Mouse (Mus musculus): ENCODE measurements around the gene Prpsap1. TPM values are rescaled to one million over a fixed set of nuclear protein-coding genes. Genes with fewer than 3 reads are reported as not detected.

Prpsap1 gene
- polyA plus RNA-seq, 1 experiment from 2014 or later, result 187 TPM

- Histone ChIP-seq H3K27ac (no peak overlapping the region), H3K4me1 (no peaks in the 10 kb centered on the region), H3K9me3 (no peaks in the 10 kb centered on the region), H3K36me3 (no peaks in the 10 kb centered on the region), H3K9ac (no peak overlapping the region), H3K4me3 (no peak overlapping the region), H3K27me3 (no peaks in the 10 kb centered on the region), H3K4me2 (no peak overlapping the region)
- ATAC-seq (ENCODE audit: borderline replicate concordance, extremely low read depth, low FRiP score, low TSS enrichment), result no peak
- WGBS, result 88% methylated on average over 7 of the region's 7 CpGs
Observed at GRCm38 (mm10) chr11:116512154-116512553, 18.2 kb upstream of the Prpsap1 start.

- H3K4me1 ChIP-seq, result no peaks in the 10 kb centered on the region
- H3K9ac ChIP-seq, result no peak overlapping the region
- 37% methylated on average over 7 of the region's 7 CpGs for WGBS
- H3K27ac ChIP-seq, result no peak overlapping the region
- ATAC-seq (ENCODE audit: borderline replicate concordance, extremely low read depth, low FRiP score, low TSS enrichment), result no peak
- no peak overlapping the region for H3K4me3 ChIP-seq
- H3K27me3 ChIP-seq, result no peaks in the 10 kb centered on the region
- H3K9me3 ChIP-seq, result no peaks in the 10 kb centered on the region
- no peaks in the 10 kb centered on the region for H3K36me3 ChIP-seq
- no peak overlapping the region for H3K4me2 ChIP-seq
Observed at GRCm38 (mm10) chr11:116511301-116511868, 17.4 kb upstream of the Prpsap1 start.

GRCm38 (mm10) chr11:116508689-116509088 is 14.7 kb upstream of the Prpsap1 start:
- Histone ChIP-seq H3K27me3 (no peaks in the 10 kb centered on the region), H3K9me3 (no peaks in the 10 kb centered on the region), H3K36me3 (no peaks in the 10 kb centered on the region), H3K4me1 (no peaks in the 10 kb centered on the region), H3K9ac (no peak overlapping the region), H3K4me2 (no peak overlapping the region), H3K4me3 (no peak overlapping the region), H3K27ac (no peak overlapping the region)
- no peak for ATAC-seq (ENCODE audit: borderline replicate concordance, extremely low read depth, low FRiP score, low TSS enrichment)
- 34% methylated on average over 2 of the region's 2 CpGs for WGBS

- Histone ChIP-seq H3K9ac (no peak overlapping the region), H3K4me3 (no peak overlapping the region), H3K27me3 (no peaks in the 10 kb centered on the region), H3K9me3 (no peaks in the 10 kb centered on the region), H3K4me1 (0 out of 2 replicates have a peak, but pooled peaks cover under 1% of the 10 kb centered on the region), H3K27ac (no peak overlapping the region), H3K36me3 (no peaks in the 10 kb centered on the region), H3K4me2 (no peak overlapping the region)
- ATAC-seq (ENCODE audit: borderline replicate concordance, extremely low read depth, low FRiP score, low TSS enrichment), result no peak
- WGBS, result 69% methylated on average over 17 of the region's 17 CpGs
Observed at GRCm38 (mm10) chr11:116506151-116506875, 12.3 kb upstream of the Prpsap1 start.

- Histone ChIP-seq H3K9me3 (no peaks in the 10 kb centered on the region), H3K4me3 (no peak overlapping the region), H3K9ac (no peak overlapping the region), H3K27me3 (no peaks in the 10 kb centered on the region), H3K36me3 (no peaks in the 10 kb centered on the region), H3K27ac (no peak overlapping the region), H3K4me1 (peaks cover 4% of the 10 kb centered on the region; the same call in 1 of the 2 replicates), H3K4me2 (no peak overlapping the region)
- 66% methylated on average over 5 of the region's 5 CpGs for WGBS
- no peak for ATAC-seq (ENCODE audit: borderline replicate concordance, extremely low read depth, low FRiP score, low TSS enrichment)
Observed at GRCm38 (mm10) chr11:116505573-116505972, 11.6 kb upstream of the Prpsap1 start.

- H3K36me3 ChIP-seq, result no peaks in the 10 kb centered on the region
- H3K4me2 ChIP-seq, result no peak overlapping the region
- no peak overlapping the region for H3K4me3 ChIP-seq
- H3K27ac ChIP-seq, result no peak overlapping the region
- H3K9me3 ChIP-seq, result no peaks in the 10 kb centered on the region
- ATAC-seq (ENCODE audit: borderline replicate concordance, extremely low read depth, low FRiP score, low TSS enrichment), result no peak
- peaks cover 4% of the 10 kb centered on the region; the same call in 1 of the 2 replicates for H3K4me1 ChIP-seq
- 83% methylated on average over 17 of the region's 17 CpGs for WGBS
- no peak overlapping the region for H3K9ac ChIP-seq
- H3K27me3 ChIP-seq, result no peaks in the 10 kb centered on the region
Observed at GRCm38 (mm10) chr11:116504516-116504915, 10.5 kb upstream of the Prpsap1 start.

- Histone ChIP-seq H3K27me3 (no peaks in the 10 kb centered on the region), H3K27ac (no peak overlapping the region), H3K4me1 (peaks cover 11% of the 10 kb centered on the region; the same call in 1 of the 2 replicates), H3K4me3 (no peak overlapping the region), H3K36me3 (no peaks in the 10 kb centered on the region), H3K9me3 (no peaks in the 10 kb centered on the region), H3K4me2 (no peak overlapping the region), H3K9ac (no peak overlapping the region)
- WGBS, result 21% methylated on average over 7 of the region's 7 CpGs
- peak; percentile 56; the same call in 1 of the 2 replicates for ATAC-seq (ENCODE audit: borderline replicate concordance, extremely low read depth, low FRiP score, low TSS enrichment)
Observed at GRCm38 (mm10) chr11:116501005-116501746, 7.2 kb upstream of the Prpsap1 start.

- WGBS, result 43% methylated on average over 6 of the region's 6 CpGs
- H3K9me3 ChIP-seq, result no peaks in the 10 kb centered on the region
- H3K4me3 ChIP-seq, result peak overlapping the region; percentile 37; the same call in 1 of the 2 replicates
- no peak for ATAC-seq (ENCODE audit: borderline replicate concordance, extremely low read depth, low FRiP score, low TSS enrichment)
- H3K4me2 ChIP-seq, result peak overlapping the region; percentile 68
- peaks cover 15% of the 10 kb centered on the region; the same call in 1 of the 2 replicates for H3K4me1 ChIP-seq
- H3K27ac ChIP-seq, result no peak overlapping the region
- no peak overlapping the region for H3K9ac ChIP-seq
- no peaks in the 10 kb centered on the region for H3K27me3 ChIP-seq
- no peaks in the 10 kb centered on the region for H3K36me3 ChIP-seq
Observed at GRCm38 (mm10) chr11:116499018-116499417, 5.0 kb upstream of the Prpsap1 start.

GRCm38 (mm10) chr11:116498596-116498995 is 4.6 kb upstream of the Prpsap1 start:
- H3K4me3 ChIP-seq, result peak overlapping the region; percentile 37
- no peaks in the 10 kb centered on the region for H3K9me3 ChIP-seq
- peaks cover 19% of the 10 kb centered on the region; the same call in 1 of the 2 replicates for H3K4me1 ChIP-seq
- ATAC-seq (ENCODE audit: borderline replicate concordance, extremely low read depth, low FRiP score, low TSS enrichment), result 0 out of 2 replicates have a peak, but pooled peaks have one; percentile 6
- H3K36me3 ChIP-seq, result no peaks in the 10 kb centered on the region
- no peaks in the 10 kb centered on the region for H3K27me3 ChIP-seq
- no peak overlapping the region for H3K27ac ChIP-seq
- WGBS, result 21% methylated on average over 34 of the region's 34 CpGs
- peak overlapping the region; percentile 41 for H3K9ac ChIP-seq
- peak overlapping the region; percentile 68 for H3K4me2 ChIP-seq

GRCm38 (mm10) chr11:116497313-116497712 is 3.3 kb upstream of the Prpsap1 start:
- WGBS, result 62% methylated on average over 4 of the region's 4 CpGs
- Histone ChIP-seq H3K36me3 (no peaks in the 10 kb centered on the region), H3K9me3 (no peaks in the 10 kb centered on the region), H3K4me1 (peaks cover 22% of the 10 kb centered on the region; the same call in 1 of the 2 replicates), H3K27me3 (no peaks in the 10 kb centered on the region), H3K9ac (no peak overlapping the region), H3K4me2 (no peak overlapping the region), H3K4me3 (no peak overlapping the region), H3K27ac (no peak overlapping the region)
- no peak for ATAC-seq (ENCODE audit: borderline replicate concordance, extremely low read depth, low FRiP score, low TSS enrichment)

GRCm38 (mm10) chr11:116494474-116495174 is 622 bp upstream of the Prpsap1 start:
- Histone ChIP-seq H3K4me1 (peaks cover 20% of the 10 kb centered on the region; the same call in 1 of the 2 replicates), H3K36me3 (no peaks in the 10 kb centered on the region), H3K4me3 (no peak overlapping the region), H3K27ac (peak overlapping the region; percentile 84), H3K9me3 (no peaks in the 10 kb centered on the region), H3K4me2 (no peak overlapping the region), H3K27me3 (no peaks in the 10 kb centered on the region), H3K9ac (no peak overlapping the region)
- WGBS, result 25% methylated on average over 13 of the region's 13 CpGs
- ATAC-seq (ENCODE audit: borderline replicate concordance, extremely low read depth, low FRiP score, low TSS enrichment), result peak; percentile 68
